Mouse (Mus musculus) kidney, adult 10 weeks (tissue): ENCODE results near the gene Rsc1a1. TPM values are rescaled to one million over a fixed set of nuclear protein-coding genes. Genes with fewer than 3 reads are reported as not detected.

ENCODE experiments used
- polyA plus RNA-seq: library from polyadenylated mRNA; stranded (reverse); fragments of 350-450 nt; fragmentation: Illumina TruSeq; extraction: RNeasy Lipid Tissue Mini Kit (QIAGEN cat#74804); gene quantifications from one replicate; pipeline ENCODE4 v1.2.3, GENCODE M21; 2014; ENCODE audit warnings: low read depth, low replicate concordance

The Rsc1a1 gene
- not detected for polyA plus RNA-seq

GRCm38 (mm10) chr4:141685499-141685898, at the start of gene Rsc1a1:
TSS of gene Rsc1a1 (minus strand) at chr4:141685599.

DNA sequence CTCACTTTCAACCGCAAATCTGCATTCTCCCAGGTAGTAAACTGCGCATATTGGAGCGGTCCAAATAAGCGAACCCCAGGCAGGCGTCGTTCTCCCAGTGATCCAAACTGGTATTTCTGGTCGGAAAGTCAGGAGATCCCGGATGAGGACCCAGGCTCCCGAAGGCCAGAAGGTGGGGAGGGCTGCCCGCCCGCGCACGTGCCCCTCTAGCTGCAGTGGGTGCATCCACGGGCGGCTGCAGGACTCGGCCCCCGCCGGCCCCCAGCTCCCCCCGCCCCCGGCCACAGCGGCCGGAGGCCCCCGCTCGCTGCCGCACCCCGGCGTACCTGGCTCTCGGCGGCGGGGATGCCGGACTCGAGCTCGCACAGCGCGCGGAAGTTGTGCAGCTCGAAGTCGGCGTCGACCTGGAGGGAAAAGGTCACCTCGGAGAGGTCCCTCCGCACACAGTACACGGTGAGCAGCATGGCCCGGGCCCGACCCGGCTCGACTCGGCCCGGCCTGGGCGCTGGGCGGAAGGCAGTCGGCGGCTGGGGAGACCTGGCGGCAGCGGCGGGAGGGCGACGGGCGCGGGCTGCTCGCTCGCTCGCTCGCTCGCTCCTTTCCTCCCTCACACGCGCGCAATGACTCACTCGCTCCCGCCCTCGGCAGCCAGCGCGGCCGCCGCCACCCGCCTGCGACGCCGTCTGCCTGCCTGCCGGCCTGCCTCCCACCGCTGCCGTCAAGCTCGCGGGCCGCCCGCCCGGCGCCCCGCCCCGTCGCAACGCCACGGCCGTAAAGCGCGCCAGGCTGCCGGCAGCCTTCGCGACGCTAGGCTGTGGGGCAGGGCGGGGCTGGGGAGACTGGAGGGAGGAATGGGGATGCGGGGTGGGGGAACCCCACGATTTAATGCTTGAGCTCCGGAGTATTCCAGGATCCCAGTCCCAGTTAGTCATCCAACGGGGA, 37.6 kb upstream of the Rsc1a1 start, which contains the start of gene Ddi2:
Gene Ddi2, minus strand, starts transcription at position 689 of the 942 bp plus-strand sequence.

DNA sequence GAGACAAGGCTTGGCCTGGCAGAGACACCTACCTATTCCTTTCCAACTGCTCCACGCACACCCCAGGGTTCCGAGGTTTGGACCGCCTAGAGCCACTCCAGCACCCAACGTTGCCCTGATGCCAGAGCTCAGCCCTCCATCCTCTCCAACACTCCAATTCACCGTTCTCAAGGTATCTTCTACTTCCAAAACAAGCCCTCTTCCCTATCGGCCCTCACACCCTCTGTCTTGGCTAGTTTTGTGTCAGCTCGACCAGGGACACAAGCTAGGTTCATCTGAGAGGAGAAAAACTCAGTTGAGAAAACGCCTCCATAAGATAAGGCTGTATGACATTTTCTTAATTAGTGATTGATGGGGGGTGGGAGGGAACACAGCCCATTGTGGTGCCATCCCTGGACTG, 20.6 kb downstream of the Rsc1a1 start, which contains the start of gene Plekhm2:
Gene Plekhm2, minus strand, starts transcription at position 101 of the 400 bp plus-strand sequence.

Other genes starting within 250 kb of the Rsc1a1 start
- not detected for gene Srarp, start 249.5 kb downstream of the Rsc1a1 start, polyA plus RNA-seq
- gene Zbtb17, start 240.9 kb downstream of the Rsc1a1 start, polyA plus RNA-seq, result not detected
- gene Spen, start 147.0 kb downstream of the Rsc1a1 start, polyA plus RNA-seq, result 7.5 TPM
- gene Fblim1, start 79.5 kb downstream of the Rsc1a1 start, polyA plus RNA-seq, result 5.1 TPM
- 0.57 TPM for gene Tmem82, start 67.0 kb downstream of the Rsc1a1 start, polyA plus RNA-seq
- gene Slc25a34, start 61.8 kb downstream of the Rsc1a1 start, polyA plus RNA-seq, result 0.53 TPM
- gene Plekhm2, start 20.7 kb downstream of the Rsc1a1 start, polyA plus RNA-seq, result 1.4 TPM
- 35.7 TPM for gene Ddi2, start 37.8 kb upstream of the Rsc1a1 start, polyA plus RNA-seq
- 0.32 TPM for gene Agmat, start 61.1 kb upstream of the Rsc1a1 start, polyA plus RNA-seq
- 5.9 TPM for gene Dnajc16, start 105.3 kb upstream of the Rsc1a1 start, polyA plus RNA-seq
- 12.8 TPM for gene Casp9, start 108.0 kb upstream of the Rsc1a1 start, polyA plus RNA-seq
- gene Cela2a, start 140.6 kb upstream of the Rsc1a1 start, polyA plus RNA-seq, result not detected
- not detected for gene Ctrc, start 160.8 kb upstream of the Rsc1a1 start, polyA plus RNA-seq
- gene Efhd2, start 189.3 kb upstream of the Rsc1a1 start, polyA plus RNA-seq, result 1.1 TPM